Mouse (Mus musculus) limb, embryonic 10.5 days (tissue): ENCODE results near the gene Farp1. TPM values are rescaled to one million over a fixed set of nuclear protein-coding genes. Genes with fewer than 3 reads are reported as not detected.

Source experiments
- DNase-seq: peaks from one replicate; pipeline ENCODE4 v3.0.0-alpha.2; 2017; ENCODE audit warnings: low spot score
- H3K27ac ChIP-seq: fragments of 300-500 bp; sonication (generic); 2 replicates; pipeline ENCODE4 v1.5.1; 2016; ENCODE audit warnings: mild to moderate bottlenecking
- H3K27me3 ChIP-seq: fragments of 300-500 bp; sonication (generic); 2 replicates; pipeline ENCODE4 v1.6.1; 2016; ENCODE audit warnings: low read depth, mild to moderate bottlenecking; ENCODE audit not compliant: poor library complexity, severe bottlenecking
- H3K36me3 ChIP-seq: fragments of 300-500 bp; sonication (generic); 2 replicates; pipeline ENCODE4 v1.6.1; 2016; ENCODE audit warnings: mild to moderate bottlenecking, moderate library complexity
- H3K4me1 ChIP-seq: fragments of 300-500 bp; sonication (generic); 2 replicates; pipeline ENCODE4 v1.6.1; 2016
- H3K4me3 ChIP-seq: fragments of 300-500 bp; sonication (generic); 2 replicates; pipeline ENCODE4 v1.5.1; 2016; ENCODE audit warnings: mild to moderate bottlenecking, moderate library complexity
- H3K9me3 ChIP-seq: fragments of 300-500 bp; sonication (generic); replicated peaks from 2 replicates; pipeline ENCODE4 v1.6.1; 2016; ENCODE audit warnings: mild to moderate bottlenecking
- WGBS: fragments of 180-500 bp; shearing (Covaris S2); methylation state at CpG from one replicate; pipeline ENCODE4 v1.1.7; 2016; 5-methylcytosine and 5-hydroxymethylcytosine counted together
- polyA plus RNA-seq: library from polyadenylated mRNA; unstranded; fragments of >200 nt; fragmentation: Nextera tagmentation; extraction: Ambion mirVana; gene quantifications from 2 replicates; pipeline ENCODE4 v1.2.1, GENCODE M21; 2016

Gene Farp1
- polyA plus RNA-seq, 1 experiment from 2014 or later: 53.2 TPM

- no peak overlapping the region for H3K27ac ChIP-seq
- H3K4me1 ChIP-seq: peaks cover 18% of the 10 kb centered on the region
- H3K4me3 ChIP-seq: no peak overlapping the region
- WGBS: 88% methylated on average over 2 of the region's 2 CpGs
- peaks cover 30% of the 10 kb centered on the region for H3K36me3 ChIP-seq
- no peak for DNase-seq
- H3K27me3 ChIP-seq: no peaks in the 10 kb centered on the region
- no peaks in the 10 kb centered on the region for H3K9me3 ChIP-seq
Observed at GRCm38 (mm10) chr14:121162822-121163221, 127.8 kb downstream of the Farp1 start.

- H3K36me3 ChIP-seq: peaks cover 28% of the 10 kb centered on the region
- no peak for DNase-seq
- H3K9me3 ChIP-seq: no peaks in the 10 kb centered on the region
- H3K27me3 ChIP-seq: no peaks in the 10 kb centered on the region
- H3K27ac ChIP-seq: no peak overlapping the region
- H3K4me3 ChIP-seq: no peak overlapping the region
- peaks cover 21% of the 10 kb centered on the region for H3K4me1 ChIP-seq
- WGBS: 92% methylated on average over 1 of the region's 1 CpGs
Observed at GRCm38 (mm10) chr14:121164866-121165265, 129.9 kb downstream of the Farp1 start.

- Histone ChIP-seq H3K4me1 (peaks cover 27% of the 10 kb centered on the region), H3K36me3 (peaks cover 27% of the 10 kb centered on the region), H3K4me3 (no peak overlapping the region), H3K27ac (no peak overlapping the region), H3K9me3 (no peaks in the 10 kb centered on the region), H3K27me3 (no peaks in the 10 kb centered on the region)
- 80% methylated on average over 6 of the region's 6 CpGs for WGBS
- DNase-seq: no peak
Observed at GRCm38 (mm10) chr14:121165408-121166037, 130.5 kb downstream of the Farp1 start.

DNA sequence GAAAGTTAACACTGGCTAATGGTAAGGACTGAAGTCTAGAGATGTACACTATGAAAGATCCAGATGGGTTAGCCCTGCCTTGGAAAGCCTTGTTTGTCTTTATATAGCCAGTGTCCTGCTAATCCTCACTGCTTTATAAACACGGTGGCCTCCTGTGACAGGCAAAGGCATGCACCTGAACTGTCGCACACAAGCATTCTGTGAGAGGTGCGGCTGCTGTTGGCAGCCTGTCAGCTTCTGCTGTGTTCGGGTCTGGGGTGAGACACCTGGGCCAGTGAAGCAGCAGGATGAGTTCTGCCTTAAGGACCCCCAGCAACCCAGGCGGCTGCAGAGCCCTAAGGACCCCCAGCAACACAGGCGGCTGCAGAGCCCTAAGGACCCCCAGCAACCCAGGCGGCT, 131.0 kb downstream of the Farp1 start:
- H3K4me3 ChIP-seq: no peak overlapping the region
- no peak for DNase-seq
- peaks cover 25% of the 10 kb centered on the region for H3K36me3 ChIP-seq
- H3K27me3 ChIP-seq: no peaks in the 10 kb centered on the region
- no peak overlapping the region for H3K27ac ChIP-seq
- WGBS: 90% methylated on average over 7 of the region's 7 CpGs
- no peaks in the 10 kb centered on the region for H3K9me3 ChIP-seq
- H3K4me1 ChIP-seq: peaks cover 32% of the 10 kb centered on the region

GRCm38 (mm10) chr14:121168716-121169115, 133.7 kb downstream of the Farp1 start:
- Histone ChIP-seq H3K9me3 (no peaks in the 10 kb centered on the region), H3K27me3 (no peaks in the 10 kb centered on the region), H3K36me3 (peaks cover 18% of the 10 kb centered on the region), H3K4me3 (no peak overlapping the region), H3K4me1 (peaks cover 59% of the 10 kb centered on the region), H3K27ac (0 out of 2 replicates have a peak overlapping the region, but pooled peaks have one; percentile 8)
- DNase-seq: no peak
- WGBS: 86% methylated on average over 3 of the region's 3 CpGs

DNA sequence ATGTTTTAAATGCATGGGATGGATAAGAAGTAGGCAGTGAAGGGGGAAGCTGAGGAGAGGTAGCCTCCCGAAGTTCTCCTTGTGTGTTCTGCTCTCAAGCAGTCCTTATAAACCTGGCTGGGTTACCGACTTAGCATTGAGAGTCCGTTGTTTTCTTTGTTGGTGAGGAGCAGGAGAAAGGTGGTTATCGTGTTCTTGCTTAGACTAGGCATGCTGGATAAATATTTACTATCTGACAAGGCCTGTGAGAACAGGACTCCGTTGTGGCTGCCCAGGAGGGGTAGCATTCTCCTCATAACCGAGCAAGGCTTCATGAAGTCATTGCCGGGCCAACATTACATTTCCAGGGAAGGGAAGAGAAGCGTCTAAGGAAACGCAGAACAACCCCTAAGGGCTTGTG, 135.3 kb downstream of the Farp1 start:
- Histone ChIP-seq H3K4me1 (peaks cover 62% of the 10 kb centered on the region), H3K9me3 (no peaks in the 10 kb centered on the region), H3K4me3 (no peak overlapping the region), H3K36me3 (peaks cover 30% of the 10 kb centered on the region), H3K27me3 (no peaks in the 10 kb centered on the region), H3K27ac (peak overlapping the region; percentile 6; the same call in 1 of the 2 replicates)
- WGBS: 92% methylated on average over 9 of the region's 9 CpGs
- no peak for DNase-seq

- Histone ChIP-seq H3K27ac (peak overlapping the region; percentile 69), H3K27me3 (no peaks in the 10 kb centered on the region), H3K4me1 (peaks cover 78% of the 10 kb centered on the region), H3K4me3 (no peak overlapping the region), H3K36me3 (peaks cover 36% of the 10 kb centered on the region), H3K9me3 (no peaks in the 10 kb centered on the region)
- DNase-seq: peak; percentile 47
- WGBS: 55% methylated on average over 19 of the region's 19 CpGs
Observed at GRCm38 (mm10) chr14:121172065-121173036, 137.4 kb downstream of the Farp1 start.

DNA sequence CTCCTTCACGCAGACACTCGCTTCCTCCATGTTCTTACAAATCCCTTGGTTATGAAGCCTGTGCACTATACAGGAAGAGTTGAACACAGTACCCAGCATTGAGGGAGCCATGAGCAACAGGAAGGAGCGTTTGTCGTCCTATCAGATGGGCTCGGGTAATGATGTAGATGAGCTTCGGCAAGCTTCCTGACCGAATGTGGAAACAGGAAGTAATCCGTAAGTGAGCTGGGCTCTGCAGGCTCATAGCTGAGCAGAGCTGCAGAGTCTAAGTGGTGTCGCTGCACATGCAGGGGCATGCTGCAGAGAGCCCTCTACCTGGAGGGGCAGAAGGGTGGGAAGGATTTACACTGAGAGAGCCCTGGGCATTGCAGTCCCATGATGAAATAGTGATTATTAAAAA, 140.4 kb downstream of the Farp1 start:
- no peak overlapping the region for H3K27ac ChIP-seq
- no peaks in the 10 kb centered on the region for H3K27me3 ChIP-seq
- H3K4me3 ChIP-seq: no peak overlapping the region
- 81% methylated on average over 9 of the region's 9 CpGs for WGBS
- DNase-seq: no peak
- no peaks in the 10 kb centered on the region for H3K9me3 ChIP-seq
- peaks cover 42% of the 10 kb centered on the region for H3K36me3 ChIP-seq
- peaks cover 91% of the 10 kb centered on the region for H3K4me1 ChIP-seq

GRCm38 (mm10) chr14:121175861-121176260, 140.9 kb downstream of the Farp1 start:
- H3K4me1 ChIP-seq: peaks cover 90% of the 10 kb centered on the region

DNA sequence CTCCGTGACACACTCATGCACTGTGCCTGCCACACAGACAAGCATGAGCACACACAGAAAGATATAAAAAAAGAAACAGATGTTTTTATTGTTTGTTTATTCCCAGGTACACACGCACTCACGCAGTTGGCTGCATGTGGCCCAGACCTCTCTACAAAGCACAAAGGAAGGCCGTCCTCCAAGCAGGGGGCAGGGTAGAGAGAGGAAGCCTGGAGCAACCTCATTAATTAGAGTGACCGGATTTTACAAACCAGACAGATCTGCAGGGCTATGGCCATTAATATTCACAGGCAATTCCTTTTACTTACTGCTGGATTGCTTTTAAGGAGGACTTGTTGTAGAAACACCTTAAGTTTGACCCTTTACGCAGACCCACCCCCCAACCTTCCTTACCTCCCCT, 142.9 kb downstream of the Farp1 start:
- no peak overlapping the region for H3K4me3 ChIP-seq
- H3K27ac ChIP-seq: peak overlapping the region; percentile 80
- H3K4me1 ChIP-seq: peaks cover 85% of the 10 kb centered on the region
- 69% methylated on average over 6 of the region's 6 CpGs for WGBS
- H3K27me3 ChIP-seq: no peaks in the 10 kb centered on the region
- H3K36me3 ChIP-seq: peaks cover 42% of the 10 kb centered on the region
- no peaks in the 10 kb centered on the region for H3K9me3 ChIP-seq
- no peak for DNase-seq

More at GRCm38 (mm10) chr14:121175861-121176260, 140.9 kb downstream of the Farp1 start:
- no peak for DNase-seq
- no peaks in the 10 kb centered on the region for H3K9me3 ChIP-seq
- H3K27me3 ChIP-seq: no peaks in the 10 kb centered on the region
- no peak overlapping the region for H3K27ac ChIP-seq
- WGBS: 91% methylated on average over 4 of the region's 4 CpGs
- peaks cover 42% of the 10 kb centered on the region for H3K36me3 ChIP-seq
- no peak overlapping the region for H3K4me3 ChIP-seq

- H3K4me3 ChIP-seq: no peak overlapping the region
- no peak for DNase-seq
- 61% methylated on average over 9 of the region's 9 CpGs for WGBS
- peaks cover 33% of the 10 kb centered on the region for H3K36me3 ChIP-seq
- no peak overlapping the region for H3K27ac ChIP-seq
- H3K4me1 ChIP-seq: peaks cover 73% of the 10 kb centered on the region
- no peaks in the 10 kb centered on the region for H3K27me3 ChIP-seq
- no peaks in the 10 kb centered on the region for H3K9me3 ChIP-seq
Observed at GRCm38 (mm10) chr14:121180611-121181010, 145.6 kb downstream of the Farp1 start.

DNA sequence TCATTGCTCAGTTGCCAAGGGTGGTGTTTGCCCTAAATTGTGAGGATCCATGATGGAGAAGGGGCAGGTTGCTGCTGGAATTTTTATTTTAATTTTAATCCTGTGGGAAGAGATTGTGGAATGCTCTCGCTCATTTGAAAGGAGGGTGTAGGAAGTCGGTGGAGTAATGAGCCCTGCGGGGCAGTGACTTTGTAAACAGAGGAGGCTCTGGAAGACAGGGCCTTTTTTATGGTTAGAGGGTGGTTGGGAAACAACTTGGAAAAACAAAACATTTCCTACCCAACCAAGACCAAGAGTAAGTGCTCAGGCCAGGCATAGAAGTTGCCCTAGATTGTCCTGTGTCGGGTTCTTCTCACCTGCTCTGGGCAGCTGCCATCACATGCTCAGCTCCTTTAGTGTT, 146.8 kb downstream of the Farp1 start:
- Histone ChIP-seq H3K4me1 (peaks cover 65% of the 10 kb centered on the region), H3K9me3 (no peaks in the 10 kb centered on the region), H3K4me3 (no peak overlapping the region), H3K27me3 (no peaks in the 10 kb centered on the region), H3K36me3 (peaks cover 31% of the 10 kb centered on the region), H3K27ac (no peak overlapping the region)
- no peak for DNase-seq
- WGBS: 60% methylated on average over 4 of the region's 4 CpGs

- Histone ChIP-seq H3K27ac (no peak overlapping the region), H3K4me1 (peaks cover 54% of the 10 kb centered on the region), H3K27me3 (no peaks in the 10 kb centered on the region), H3K9me3 (no peaks in the 10 kb centered on the region), H3K36me3 (peaks cover 35% of the 10 kb centered on the region), H3K4me3 (no peak overlapping the region)
- DNase-seq: no peak
- 71% methylated on average over 8 of the region's 8 CpGs for WGBS
Observed at GRCm38 (mm10) chr14:121182967-121183366, 148.0 kb downstream of the Farp1 start.
